Mouse (Mus musculus): ENCODE results near the gene Astn2. TPM values are rescaled to one million over a fixed set of nuclear protein-coding genes. Genes with fewer than 3 reads are reported as not detected.

The Astn2 gene
- total RNA-seq (2021) = 10 to 100 TPM; 21.8 to 22.3 TPM

GRCm38 (mm10) chr4:66404201-66404711 is at the start of gene Astn2:
Gene Astn2 (minus strand): TSS chr4:66404611.
- peak; percentile 29 to 36 for DNase-seq

DNA sequence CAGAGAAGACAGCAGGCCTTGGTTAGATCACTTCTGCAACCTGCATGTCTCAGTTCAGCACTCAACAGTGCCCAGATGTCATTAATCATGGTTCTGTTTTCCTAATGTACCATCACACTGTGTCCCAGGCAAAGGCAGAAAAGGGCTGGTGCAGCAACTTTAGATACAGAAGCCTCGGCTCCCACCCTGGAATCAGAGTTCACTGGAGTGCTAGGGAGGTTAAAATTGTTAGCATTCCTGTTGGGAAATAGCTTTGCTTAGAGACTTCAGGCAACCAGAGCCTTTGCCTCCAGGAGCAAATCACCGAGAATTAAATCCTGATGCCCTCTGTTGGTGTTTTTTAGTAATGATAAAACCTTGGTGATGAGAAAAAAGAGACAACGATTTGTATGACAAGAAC is 45.7 kb upstream of the Astn2 start:
- DNase-seq = peak in 1 of 2 experiments; percentile 2

- DNase-seq = no peak
Measured at GRCm38 (mm10) chr4:66431256-66431655, 26.8 kb upstream of the Astn2 start.

GRCm38 (mm10) chr4:66425804-66426203 is 21.4 kb upstream of the Astn2 start:
- peak; percentile 11 to 15 for DNase-seq

DNA sequence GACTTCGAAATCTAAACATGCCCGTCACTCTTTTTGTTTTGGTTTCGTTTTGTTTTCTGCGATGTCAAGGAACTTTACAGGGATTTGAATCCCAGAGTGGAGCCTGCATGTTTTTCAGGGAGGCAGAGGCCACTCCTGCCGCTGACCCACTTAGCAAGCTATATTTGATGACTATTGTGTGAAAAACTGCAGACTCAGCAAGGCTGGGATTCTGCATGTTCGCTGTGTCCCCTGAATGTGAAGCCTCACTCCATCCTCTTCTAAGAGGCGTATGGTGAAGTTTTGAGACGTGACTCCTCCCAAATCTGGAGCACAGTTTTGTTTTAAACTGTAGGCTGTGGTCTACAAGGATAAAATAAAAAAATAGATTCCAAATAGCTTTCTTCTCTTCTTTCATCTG is 10.4 kb upstream of the Astn2 start:
- DNase-seq = no peak

DNA sequence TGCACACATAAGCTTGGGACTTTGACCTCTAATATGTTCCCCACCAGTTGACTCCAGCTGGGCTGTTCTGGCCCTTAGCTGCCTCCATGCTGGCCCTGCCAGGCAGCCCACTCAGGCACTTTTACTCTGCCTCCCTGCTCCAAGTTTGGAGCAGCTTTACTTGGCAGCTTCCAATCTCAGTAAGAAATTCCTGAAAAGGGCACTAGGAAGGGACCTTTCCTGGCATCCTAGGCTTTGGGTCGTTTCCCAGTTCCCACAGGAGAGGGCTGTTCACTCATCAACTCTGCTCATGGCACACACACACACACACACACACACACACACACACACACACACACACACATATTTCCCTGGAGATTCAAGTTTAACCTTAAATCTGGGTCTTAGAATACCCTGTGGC is 675 bp upstream of the Astn2 start:
- DNase-seq = no peak

GRCm38 (mm10) chr4:66403708-66404200 is 657 bp downstream of the Astn2 start:
- peak; percentile 40 to 41 for DNase-seq

- DNase-seq = peak in 1 of 2 experiments; percentile 9
Measured at GRCm38 (mm10) chr4:66403116-66403707, 1.2 kb downstream of the Astn2 start.

GRCm38 (mm10) chr4:66402611-66403010 is 1.8 kb downstream of the Astn2 start:
- peak; percentile 49 to 60 for DNase-seq

DNA sequence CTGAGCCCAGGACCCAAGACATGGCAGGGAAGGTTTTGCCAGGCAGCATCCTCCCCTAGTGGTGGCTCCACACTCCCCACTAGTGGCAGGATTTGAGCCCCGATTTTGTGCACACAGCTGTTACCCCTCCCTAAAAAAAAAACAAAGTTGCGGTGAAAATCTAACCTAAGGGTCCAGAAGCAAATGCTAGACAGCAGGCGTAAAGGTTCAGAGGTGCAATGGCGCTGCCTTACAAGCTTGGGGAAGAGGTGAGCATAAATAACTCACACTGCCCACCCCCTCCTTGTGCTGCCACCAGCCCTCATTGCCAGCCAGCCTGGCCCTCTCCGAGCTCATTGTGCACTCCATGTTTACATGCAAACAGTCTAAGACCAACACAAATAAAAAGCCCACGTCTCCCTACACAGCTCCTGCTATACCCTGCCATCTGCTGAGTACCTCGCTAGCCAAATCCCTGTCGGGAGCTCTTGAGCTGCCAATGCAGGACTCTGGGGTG is 3.2 kb downstream of the Astn2 start:
- peak; percentile 30 to 32 for DNase-seq

DNA sequence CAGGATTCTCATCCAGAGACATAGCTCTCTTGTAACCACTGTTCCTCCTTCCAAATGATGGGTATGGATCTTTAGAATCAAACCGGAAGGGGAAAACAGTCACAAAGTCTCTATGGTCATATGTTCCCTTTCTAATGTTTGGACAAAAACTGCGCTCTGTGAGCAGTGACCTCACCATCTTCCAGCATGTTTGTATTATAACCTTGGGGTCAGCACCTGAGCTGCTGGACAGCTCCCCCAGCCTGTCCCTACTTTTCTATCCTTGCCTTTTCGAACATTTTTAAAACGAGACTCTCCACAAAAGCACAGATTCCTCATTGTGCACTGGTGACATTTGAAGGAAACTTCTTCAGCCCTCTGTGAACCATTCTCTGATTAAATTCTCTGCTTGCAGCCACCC is 5.3 kb downstream of the Astn2 start:
- no peak for DNase-seq

DNA sequence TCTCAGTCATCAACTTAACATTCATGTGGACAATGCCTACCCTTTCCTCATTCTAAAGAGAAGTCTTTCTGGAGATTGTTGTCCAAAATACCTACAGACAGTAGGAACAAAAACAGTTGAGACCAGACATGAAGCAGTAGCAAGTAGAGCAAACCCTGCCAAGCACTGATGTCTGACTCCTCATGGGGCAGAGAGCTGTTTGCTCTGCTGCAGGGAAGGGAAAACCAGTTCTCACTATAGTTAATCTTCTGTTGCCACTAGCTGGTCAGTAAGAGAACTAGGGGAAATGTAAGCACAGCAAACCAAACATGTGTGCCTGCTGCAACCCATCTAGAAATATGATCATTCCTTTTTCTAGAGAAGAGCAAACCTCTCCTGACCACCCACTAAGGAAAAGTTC is 7.2 kb downstream of the Astn2 start:
- DNase-seq = no peak

GRCm38 (mm10) chr4:66393294-66393693 is 11.1 kb downstream of the Astn2 start:
- peak; percentile 24 to 42 for DNase-seq

DNA sequence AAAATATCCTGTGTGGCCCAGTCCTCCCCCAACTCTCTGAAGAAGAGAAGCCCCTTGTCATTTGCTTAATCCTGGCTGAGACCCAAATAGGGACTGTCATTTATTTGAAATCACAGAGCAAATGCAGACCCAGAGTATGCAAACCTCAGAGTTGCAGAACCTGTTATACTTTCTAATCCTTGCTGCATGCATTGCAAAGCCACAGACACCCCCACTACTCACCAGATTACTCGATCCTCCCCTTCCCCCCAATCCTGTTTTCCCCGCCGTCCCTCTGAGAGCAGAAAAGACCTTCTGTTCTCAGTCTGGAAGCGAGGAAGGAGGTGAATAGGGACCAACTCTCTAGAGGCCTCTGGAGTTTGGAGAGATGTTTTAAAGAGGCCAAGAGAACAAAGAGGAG is 13.9 kb downstream of the Astn2 start:
- no peak for DNase-seq

DNA sequence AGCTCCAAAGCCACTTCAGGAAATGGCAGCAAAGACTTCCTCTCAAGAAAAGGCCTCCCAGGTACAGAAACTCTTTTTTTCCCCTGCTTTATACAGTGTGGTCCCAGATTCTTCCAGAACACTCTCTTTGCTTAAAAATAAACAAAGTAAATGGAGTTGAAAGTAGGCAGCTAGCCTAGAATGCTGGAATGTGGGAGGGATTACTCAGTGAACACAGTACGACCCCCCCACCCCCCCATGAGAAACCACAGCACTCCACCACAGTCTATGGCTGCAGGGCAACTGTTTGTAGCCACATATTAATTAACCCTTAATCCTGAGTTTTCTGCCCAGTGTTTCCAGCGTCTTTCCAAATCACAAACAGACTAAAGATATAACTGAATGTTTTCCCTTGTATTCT is 25.8 kb downstream of the Astn2 start:
- DNase-seq = no peak

GRCm38 (mm10) chr4:66370557-66371071 is 33.8 kb downstream of the Astn2 start:
- no peak for DNase-seq

DNA sequence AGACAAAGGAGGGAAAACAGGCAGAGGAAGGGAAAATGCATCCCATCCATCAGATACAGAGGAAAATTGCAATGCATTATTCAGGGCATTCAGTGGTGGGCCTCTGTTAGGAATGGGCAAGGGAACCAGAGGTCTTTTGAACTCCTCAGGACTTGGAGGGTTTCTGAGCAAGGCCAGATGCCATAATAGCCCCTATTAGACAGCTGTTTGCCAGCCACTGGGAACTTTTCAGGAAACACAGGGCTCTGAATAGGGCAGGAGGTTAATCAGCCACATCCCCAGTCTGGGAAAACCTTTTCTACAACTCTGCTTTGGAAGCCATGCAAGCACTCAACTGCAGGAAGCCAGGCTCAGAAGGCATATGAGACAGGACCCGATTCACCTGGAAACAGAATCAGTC is 38.9 kb downstream of the Astn2 start:
- no peak for DNase-seq

GRCm38 (mm10) chr4:66344632-66345031 is 59.8 kb downstream of the Astn2 start:
- DNase-seq = no peak

DNA sequence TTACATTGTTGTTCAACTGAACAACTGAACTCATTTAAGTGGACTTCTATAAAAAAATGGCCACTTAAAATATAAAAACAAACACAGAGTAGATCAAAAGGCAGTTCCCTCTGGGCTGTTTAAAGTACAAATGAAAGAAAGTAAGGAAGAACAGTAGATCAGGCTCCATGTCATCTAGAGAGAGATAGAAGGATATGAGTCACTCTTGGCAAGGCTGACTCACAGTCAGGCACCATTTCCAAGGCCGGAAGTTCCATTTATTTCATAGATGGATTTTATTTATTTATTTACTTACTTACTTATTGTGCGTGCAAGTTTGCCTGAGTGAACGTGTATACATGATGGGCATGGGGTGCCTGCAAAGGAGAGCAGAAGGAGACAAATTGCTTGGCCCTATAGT is 67.0 kb downstream of the Astn2 start:
- DNase-seq = no peak

DNA sequence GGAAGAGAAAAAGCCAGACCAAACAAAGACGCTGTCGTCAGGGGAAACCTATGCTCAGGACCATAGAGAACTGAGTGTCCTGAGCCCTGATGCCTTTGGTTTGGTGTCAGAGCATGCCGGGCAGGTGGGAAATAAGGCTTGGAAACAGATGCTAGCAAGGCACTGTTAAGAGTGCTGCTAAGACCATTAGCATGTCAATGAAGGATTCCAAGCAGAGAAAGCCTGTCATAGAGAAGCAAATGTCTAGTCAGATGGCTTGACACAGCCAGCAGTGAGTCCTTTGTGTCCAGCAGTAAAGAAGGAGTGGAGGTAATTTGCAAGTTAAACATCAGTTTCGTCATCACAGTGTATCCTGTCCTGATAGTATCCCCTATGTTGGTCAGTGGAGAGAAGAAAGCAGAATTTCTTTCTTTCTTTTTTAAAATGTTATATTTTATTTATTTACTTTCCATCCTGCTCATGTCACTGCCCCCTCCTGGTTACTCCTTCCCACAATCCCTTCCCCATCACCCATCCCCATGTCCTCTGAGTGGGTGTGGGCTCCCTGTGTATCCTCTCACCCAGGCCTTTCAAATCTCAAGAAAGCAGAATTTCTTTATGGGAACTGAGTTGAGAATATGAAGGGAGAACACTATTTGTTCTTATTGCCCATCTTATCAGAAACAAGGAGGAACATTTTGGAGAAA is 73.7 kb downstream of the Astn2 start:
- no peak for DNase-seq

GRCm38 (mm10) chr4:66321051-66321450 is 83.4 kb downstream of the Astn2 start:
- no peak for DNase-seq

DNA sequence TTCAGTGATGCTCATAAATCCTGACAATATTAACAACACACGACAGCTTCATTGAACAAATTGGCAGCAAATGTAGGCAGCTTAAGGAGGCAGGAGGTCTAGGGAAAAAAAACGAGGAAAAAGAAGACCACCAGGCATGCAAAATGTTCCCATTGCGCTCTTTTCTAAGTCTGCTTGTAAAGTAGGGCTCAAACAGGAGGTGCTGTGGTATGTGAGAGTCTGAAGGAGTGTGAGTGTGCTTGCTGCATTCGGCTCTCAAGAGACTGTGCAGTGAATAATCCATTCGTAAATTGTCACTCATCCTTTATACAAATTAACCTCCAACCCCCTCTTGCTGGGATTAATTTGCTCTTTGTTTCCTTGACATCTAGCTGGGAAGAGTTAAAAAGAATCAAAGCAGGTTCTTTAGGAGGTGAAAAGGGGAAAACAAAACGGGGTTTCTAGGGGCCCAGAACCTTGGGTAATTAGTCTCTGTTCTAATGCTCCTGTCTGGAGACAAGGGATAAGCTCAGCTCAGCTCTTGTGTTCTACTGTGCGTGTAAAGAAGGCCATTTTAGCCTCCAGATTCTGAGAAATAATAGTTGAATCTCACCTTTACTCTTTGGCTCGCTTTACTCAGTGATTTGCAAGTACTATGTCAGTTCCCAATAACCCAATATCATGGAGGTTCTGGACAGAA is 89.5 kb downstream of the Astn2 start:
- no peak for DNase-seq

DNA sequence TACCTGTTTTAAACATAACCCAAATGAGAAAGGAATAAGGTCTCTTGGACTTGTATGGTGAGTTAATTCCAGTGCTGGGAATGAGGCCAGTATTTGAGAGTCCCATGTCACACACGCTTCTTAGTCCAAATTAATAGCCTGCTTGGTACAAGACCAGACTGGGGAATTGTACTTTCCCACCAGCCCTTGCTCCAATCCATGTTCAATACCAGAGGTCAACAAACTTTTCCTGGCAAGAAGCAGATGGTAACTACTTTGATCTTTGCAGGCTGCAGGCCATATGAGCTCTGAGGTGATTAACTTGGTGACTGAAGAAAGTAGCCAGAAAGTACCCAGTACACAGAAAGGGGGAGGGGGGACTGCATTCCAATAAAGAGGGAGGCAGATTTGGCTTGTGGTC is 91.7 kb downstream of the Astn2 start:
- no peak for DNase-seq
